In the genomic region with DNA sequence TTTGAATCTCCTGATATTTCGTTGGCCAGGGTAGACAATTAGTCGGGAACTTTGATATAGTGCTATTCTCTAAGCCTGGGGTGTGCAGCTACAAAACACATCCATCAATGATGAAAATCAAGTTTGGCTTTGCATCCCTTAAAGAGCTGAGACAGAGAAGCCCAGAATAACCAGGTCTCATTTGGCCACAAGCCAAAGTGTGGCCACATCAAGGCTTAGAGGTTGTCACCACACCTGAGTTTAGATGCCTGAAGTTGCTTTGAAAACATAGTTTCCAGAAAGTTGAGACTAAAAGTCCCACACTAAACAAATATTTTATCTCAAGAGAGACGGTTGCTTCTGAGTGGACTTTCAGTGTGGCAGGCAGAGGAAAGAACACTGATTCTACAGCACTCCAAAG, we compare ENCODE assay signal across 24 mouse cellular contexts. TPM values are rescaled to one million over a fixed set of nuclear protein-coding genes. Genes with fewer than 3 reads are reported as not detected.
A peak's percentile ranks its signal among the peaks of the same experiment; 100 is the strongest.
DNase-seq lines count a peak whose midpoint lies in the region; ATAC-seq and TF ChIP-seq lines count a peak whose summit lies in the region.
"Had no signal": no experiment of that assay in that cellular context is flagged by ENCODE, and none has a peak within 500 bp of the region (broad histone marks: within the 10 kb centered on the region; RNA-seq: fewer than 3 reads in every experiment).

No protein-coding gene starts in this region.

- no peak overlapping the region for H3K9ac ChIP-seq in embryonic facial prominence, embryonic 14.5 days (ENCODE audit: low read depth, low read length)
- no peak overlapping the region for H3K9ac ChIP-seq in liver, embryonic 16.5 days (ENCODE audit: low read depth, low read length)
- H3K9ac ChIP-seq in stomach, postnatal 0 days (ENCODE audit: low read length): no peak overlapping the region
- H3K9ac ChIP-seq: embryonic facial prominence, embryonic 12.5 days; forebrain, embryonic 13.5 days; forebrain, postnatal 0 days; heart, embryonic 13.5 days; hindbrain, embryonic 12.5 days had no signal

- no peaks in the 10 kb centered on the region for H3K4me1 ChIP-seq in embryonic facial prominence, embryonic 14.5 days (ENCODE audit: control insufficient read depth, insufficient read depth, low read length)
- no peaks in the 10 kb centered on the region for H3K4me1 ChIP-seq in embryonic facial prominence, embryonic 10.5 days
- H3K4me1 ChIP-seq in liver, embryonic 16.5 days (ENCODE audit: control insufficient read depth, low read depth, low read length): no peaks in the 10 kb centered on the region; the same call in 1 of the 2 replicates
- H3K4me1 ChIP-seq in stomach, postnatal 0 days (replicated peaks; ENCODE audit: control insufficient read depth, insufficient read depth): peaks cover 2% of the 10 kb centered on the region; the same call in 1 of the 2 replicates
- H3K4me1 ChIP-seq: embryonic facial prominence, embryonic 12.5 days; forebrain, embryonic 13.5 days; heart, embryonic 13.5 days; hindbrain, embryonic 12.5 days had no signal

- no peak for TF ChIP-seq CTCF in stomach, postnatal 0 days (IDR thresholded peaks at IDR 0.05; ENCODE audit: low read depth)

- peak; percentile 30 for DNase-seq in embryonic facial prominence, embryonic 14.5 days (ENCODE audit: low spot score)
- no peak for DNase-seq in embryonic facial prominence, embryonic 10.5 days (ENCODE audit: low spot score)
- DNase-seq in liver: no peak
- peak; percentile 14 for DNase-seq in lung, postnatal 14 days
- no peak for DNase-seq in lung, postnatal 10 days
- DNase-seq in stomach, postnatal 0 days (ENCODE audit: low spot score): peak; percentile 55
- no peak for DNase-seq in embryo, embryonic 10.5 days (ENCODE audit: low spot score)
- DNase-seq: adrenal gland, adult 8-10 months; adrenal gland, postnatal 36 days; B cell, adult 2 months; cerebellum, adult 2 months; cerebellum, postnatal 10 days; embryo, embryonic 11 days; forebrain, postnatal 0 days; gastrocnemius, postnatal 25 days; heart, postnatal 4 days had no signal

- TF ChIP-seq EP300 in stomach, postnatal 0 days (optimal IDR thresholded peaks at IDR 0.05): no peak

- 77% methylated on average over 3 of the region's 3 CpGs for WGBS in embryonic facial prominence, embryonic 14.5 days
- 90% methylated on average over 3 of the region's 3 CpGs for WGBS in embryonic facial prominence, embryonic 10.5 days
- 60% methylated on average over 3 of the region's 3 CpGs for WGBS in liver, embryonic 16.5 days (ENCODE audit: insufficient replicate concordance)
- WGBS in stomach, postnatal 0 days: 45% methylated on average over 3 of the region's 3 CpGs

- ATAC-seq in embryonic facial prominence, embryonic 14.5 days (ENCODE audit: low read depth): 0 out of 2 replicates have a peak, but pooled peaks have one; percentile 18
- no peak for ATAC-seq in liver, embryonic 16.5 days (ENCODE audit: low read depth)
- ATAC-seq in stomach, postnatal 0 days (ENCODE audit: low FRiP score, low TSS enrichment): peak; percentile 58; the same call in 1 of the 2 replicates
- ATAC-seq: CD4-positive, CD25-positive, alpha-beta regulatory T cell, adult 4 months; forebrain, embryonic 13.5 days; forebrain, postnatal 0 days had no signal

- no peaks in the 10 kb centered on the region for H3K36me3 ChIP-seq in embryonic facial prominence, embryonic 14.5 days (ENCODE audit: control insufficient read depth, insufficient read depth, low read length)
- H3K36me3 ChIP-seq in embryonic facial prominence, embryonic 10.5 days (replicated peaks): no peaks in the 10 kb centered on the region
- no peaks in the 10 kb centered on the region for H3K36me3 ChIP-seq in liver, embryonic 16.5 days (ENCODE audit: control insufficient read depth, insufficient read depth)
- H3K36me3 ChIP-seq in stomach, postnatal 0 days (ENCODE audit: control insufficient read depth, insufficient read depth, low read length): no peaks in the 10 kb centered on the region
- H3K36me3 ChIP-seq: embryonic facial prominence, embryonic 12.5 days; G1E; heart, embryonic 13.5 days; hindbrain, embryonic 12.5 days had no signal

- no peak overlapping the region for H3K4me3 ChIP-seq in embryonic facial prominence, embryonic 14.5 days (ENCODE audit: low read depth, low read length)
- H3K4me3 ChIP-seq in embryonic facial prominence, embryonic 10.5 days: no peak overlapping the region
- H3K4me3 ChIP-seq in liver, embryonic 16.5 days (ENCODE audit: low read depth, low read length): no peak overlapping the region
- H3K4me3 ChIP-seq in stomach, postnatal 0 days (ENCODE audit: low read depth, low read length): no peak overlapping the region
- H3K4me3 ChIP-seq: embryonic facial prominence, embryonic 12.5 days; forebrain, embryonic 13.5 days; heart, embryonic 13.5 days; hindbrain, embryonic 12.5 days had no signal

- H3K27me3 ChIP-seq in embryonic facial prominence, embryonic 14.5 days (replicated peaks; ENCODE audit: control insufficient read depth, insufficient read depth, low read length): no peaks in the 10 kb centered on the region
- H3K27me3 ChIP-seq in embryonic facial prominence, embryonic 10.5 days (replicated peaks; ENCODE audit: low read depth, poor library complexity, severe bottlenecking): no peaks in the 10 kb centered on the region
- H3K27me3 ChIP-seq in liver, embryonic 16.5 days (ENCODE audit: control insufficient read depth, insufficient read depth, low read depth, low read length): no peaks in the 10 kb centered on the region
- no peaks in the 10 kb centered on the region for H3K27me3 ChIP-seq in stomach, postnatal 0 days (ENCODE audit: control insufficient read depth, insufficient read depth, low read length)
- H3K27me3 ChIP-seq: embryonic facial prominence, embryonic 12.5 days; forebrain, embryonic 13.5 days; heart, embryonic 13.5 days had no signal

- no peak overlapping the region for H3K27ac ChIP-seq in embryonic facial prominence, embryonic 14.5 days (replicated peaks; ENCODE audit: low read depth, low read length)
- H3K27ac ChIP-seq in embryonic facial prominence, embryonic 10.5 days (replicated peaks): no peak overlapping the region
- H3K27ac ChIP-seq in liver, embryonic 16.5 days (ENCODE audit: low read length): peak overlapping the region; percentile 2; the same call in 1 of the 2 replicates
- H3K27ac ChIP-seq in stomach, postnatal 0 days (replicated peaks): peak overlapping the region; percentile 81
- H3K27ac ChIP-seq: embryonic facial prominence, embryonic 12.5 days; forebrain, embryonic 13.5 days; heart, embryonic 13.5 days; hindbrain, embryonic 12.5 days had no signal

- H3K4me2 ChIP-seq in embryonic facial prominence, embryonic 14.5 days (ENCODE audit: low read depth, low read length): no peak overlapping the region
- no peak overlapping the region for H3K4me2 ChIP-seq in liver, embryonic 16.5 days (ENCODE audit: low read depth, low read length)
- no peak overlapping the region for H3K4me2 ChIP-seq in stomach, postnatal 0 days (replicated peaks; ENCODE audit: low read depth)
- H3K4me2 ChIP-seq: embryonic facial prominence, embryonic 12.5 days; forebrain, embryonic 13.5 days; heart, embryonic 13.5 days; hindbrain, embryonic 12.5 days had no signal

- no peaks in the 10 kb centered on the region for H3K9me3 ChIP-seq in embryonic facial prominence, embryonic 14.5 days (ENCODE audit: control insufficient read depth, low read length)
- H3K9me3 ChIP-seq in embryonic facial prominence, embryonic 10.5 days: no peaks in the 10 kb centered on the region
- no peaks in the 10 kb centered on the region for H3K9me3 ChIP-seq in liver, embryonic 16.5 days (replicated peaks; ENCODE audit: control insufficient read depth, low read length)
- no peaks in the 10 kb centered on the region for H3K9me3 ChIP-seq in stomach, postnatal 0 days (ENCODE audit: control insufficient read depth, low read length)
- H3K9me3 ChIP-seq: embryonic facial prominence, embryonic 12.5 days; forebrain, embryonic 13.5 days; G1E; heart, embryonic 13.5 days; hindbrain, embryonic 12.5 days had no signal

RNA-seq across cellular contexts. Expression of gene Foxq1, which starts 8.7 kb away (rescaled TPM):
- polyA plus RNA-seq in embryonic facial prominence, embryonic 14.5 days (2014; fragmentation: Nextera tagmentation; extraction: Ambion mirVana): 1.8 and 2.1 TPM in 2 replicates
- polyA plus RNA-seq in embryonic facial prominence, embryonic 10.5 days (2016; fragmentation: Nextera tagmentation; extraction: Ambion mirVana): 0.52 and 0.70 TPM in 2 replicates
- polyA plus RNA-seq in liver, embryonic 16.5 days (2015; fragmentation: Nextera tagmentation; extraction: Ambion mirVana): 0.68 and 0.98 TPM in 2 replicates
- 35.7 and 47.1 TPM in 2 replicates for polyA plus RNA-seq in stomach, postnatal 0 days (2015; fragmentation: Nextera tagmentation; extraction: Ambion mirVana)
- polyA plus RNA-seq: CD4-positive, CD25-positive, alpha-beta regulatory T cell, adult 4 months; G1E had no signal

RNA-seq across cellular contexts. Expression of gene A530084C06Rik, which starts 11.9 kb away (rescaled TPM):
- not detected in 2 replicates for polyA plus RNA-seq in embryonic facial prominence, embryonic 14.5 days (2014; fragmentation: Nextera tagmentation; extraction: Ambion mirVana)
- polyA plus RNA-seq in embryonic facial prominence, embryonic 10.5 days (2016; fragmentation: Nextera tagmentation; extraction: Ambion mirVana): not detected in 2 replicates
- polyA plus RNA-seq in liver, embryonic 16.5 days (2015; fragmentation: Nextera tagmentation; extraction: Ambion mirVana): not detected in 2 replicates
- polyA plus RNA-seq in stomach, postnatal 0 days (2015; fragmentation: Nextera tagmentation; extraction: Ambion mirVana): not detected in 2 replicates
- polyA plus RNA-seq: CD4-positive, CD25-positive, alpha-beta regulatory T cell, adult 4 months; embryonic facial prominence, embryonic 12.5 days; forebrain, embryonic 13.5 days; forebrain, postnatal 0 days; G1E; heart, embryonic 13.5 days; heart, postnatal 0 days; hindbrain, embryonic 12.5 days had no signal

Comparison
In these comparisons a context has a peak if more than half of its experiments do, and no peak if none do; other contexts are left out.
1. DNase-seq: peak in embryonic facial prominence, embryonic 14.5 days (single experiment), lung, postnatal 14 days (single experiment) and stomach, postnatal 0 days (single experiment); none in embryonic facial prominence, embryonic 10.5 days (single experiment), liver (single experiment), lung, postnatal 10 days (single experiment) and embryo, embryonic 10.5 days (single experiment).
2. H3K27ac ChIP-seq: peak in liver, embryonic 16.5 days (single experiment) and stomach, postnatal 0 days (single experiment); none in embryonic facial prominence, embryonic 14.5 days (single experiment) and embryonic facial prominence, embryonic 10.5 days (single experiment).
3. RNA of gene Foxq1, which starts 8.7 kb away (polyA plus RNA-seq): 35.7 to 47.1 TPM in stomach, postnatal 0 days; 1.8 to 2.1 TPM in embryonic facial prominence, embryonic 14.5 days, 0.68 to 0.98 TPM in liver, embryonic 16.5 days and 0.52 to 0.70 TPM in embryonic facial prominence, embryonic 10.5 days; every median in the first group is over 10 times any median in the second.